Mouse (Mus musculus) MEL (cell line): ENCODE measurements at regions not wholly inside any gene's neighbourhood (a gene's known extent, or its start where the extent isn't known, plus 50 kb on each side); places are given as distances from the start of the nearest gene placed in this dataset.

Experiments
- CHD1 ChIP-seq: IDR thresholded peaks from 2 replicates; pipeline ENCODE4 v1.6.1; 2012; ENCODE audit warnings: low read depth, mild to moderate bottlenecking, inconsistent platforms, low read length, improper control_type of control experiment
- CHD2 ChIP-seq: IDR thresholded peaks from 2 replicates; pipeline ENCODE4 v1.6.1; 2011; ENCODE audit warnings: low read length, improper control_type of control experiment
- CTCF ChIP-seq, 3 experiments: IDR thresholded peaks in 2 of 3; conservative IDR thresholded peaks in 1 of 3; 2 replicates each; pipeline ENCODE4 v1.5.1; 2011 to 2012; ENCODE audit warnings: low read length in 3 of 3, low read depth in 2 of 3, mild to moderate bottlenecking in 2 of 3, improper control_type of control experiment in 1 of 3, inconsistent platforms in 1 of 3, mixed read lengths in 1 of 3, moderate library complexity in 1 of 3; ENCODE audit not compliant: control insufficient read depth in 1 of 3, insufficient read depth in 1 of 3, poor library complexity in 1 of 3, severe bottlenecking in 1 of 3
- E2F4 ChIP-seq: IDR thresholded peaks from 2 replicates; pipeline ENCODE4 v1.6.1; 2011; ENCODE audit warnings: low read depth, low read length, improper control_type of control experiment, borderline replicate concordance
- ELF1 ChIP-seq: IDR thresholded peaks from 2 replicates; pipeline ENCODE4 v1.6.1; 2014; ENCODE audit warnings: low read depth, mild to moderate bottlenecking, inconsistent platforms, low read length, improper control_type of control experiment, moderate library complexity
- EP300 ChIP-seq, 2 experiments: IDR thresholded peaks; 2 replicates each; pipeline ENCODE4 v1.6.1; 2011; ENCODE audit warnings: improper control_type of control experiment in 2 of 2, low read length in 2 of 2, low read depth in 1 of 2, mild to moderate bottlenecking in 1 of 2
- ETS1 ChIP-seq: IDR thresholded peaks from 2 replicates; pipeline ENCODE4 v1.6.1; 2012; ENCODE audit warnings: low read depth, mild to moderate bottlenecking, inconsistent platforms, low read length, improper control_type of control experiment, moderate library complexity
- MAX ChIP-seq: IDR thresholded peaks from 2 replicates; pipeline ENCODE4 v1.6.1; 2011; ENCODE audit warnings: low read length, improper control_type of control experiment
- MEF2A ChIP-seq: IDR thresholded peaks from 2 replicates; pipeline ENCODE4 v1.6.1; 2014; ENCODE audit warnings: low read depth, mild to moderate bottlenecking, inconsistent platforms, low read length, improper control_type of control experiment; ENCODE audit not compliant: poor library complexity, insufficient replicate concordance, severe bottlenecking; ENCODE audit errors: extremely low read depth
- POLR2A ChIP-seq, 2 experiments: IDR thresholded peaks; 2 replicates each; pipeline ENCODE4 v1.6.1; 2011 to 2012; ENCODE audit warnings: low read length in 2 of 2, mild to moderate bottlenecking in 2 of 2, control low read depth in 1 of 2, improper control_type of control experiment in 1 of 2, low read depth in 1 of 2, moderate library complexity in 1 of 2; ENCODE audit not compliant: control insufficient read depth in 1 of 2, insufficient read depth in 1 of 2, poor library complexity in 1 of 2
- USF2 ChIP-seq, 2 experiments: IDR thresholded peaks; 2 replicates each; pipeline ENCODE4 v1.6.1; 2011 to 2012; ENCODE audit warnings: improper control_type of control experiment in 2 of 2, low read length in 2 of 2, borderline replicate concordance in 1 of 2, inconsistent platforms in 1 of 2, low read depth in 1 of 2, mild to moderate bottlenecking in 1 of 2; ENCODE audit not compliant: insufficient read depth in 1 of 2
- ZKSCAN1 ChIP-seq: IDR thresholded peaks from 2 replicates; pipeline ENCODE4 v1.6.1; 2012; ENCODE audit warnings: low read depth, mild to moderate bottlenecking, inconsistent platforms, low read length, improper control_type of control experiment, moderate library complexity
- ZNF384 ChIP-seq: IDR thresholded peaks from 2 replicates; pipeline ENCODE4 v1.6.1; 2012; ENCODE audit warnings: low read depth, mild to moderate bottlenecking, inconsistent platforms, low read length, improper control_type of control experiment

DNA sequence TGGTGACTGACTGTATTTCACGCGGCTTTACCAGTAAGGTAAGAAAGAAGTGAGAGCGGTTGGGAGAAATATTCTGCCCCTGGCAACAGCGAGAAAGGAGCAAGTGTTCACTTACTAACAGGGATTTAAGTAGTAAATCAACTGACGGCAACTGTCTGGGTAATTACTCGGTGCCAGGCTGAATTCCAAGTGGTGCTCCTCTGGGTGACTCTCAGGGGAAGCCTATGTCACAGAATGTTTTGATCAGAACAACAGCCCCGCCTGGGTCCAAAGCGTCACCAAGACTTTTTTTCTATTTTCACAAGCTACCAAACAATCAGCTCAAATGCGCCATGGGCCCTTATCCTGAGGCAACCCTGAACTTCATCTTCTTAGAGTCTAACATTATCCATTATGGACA, 100.4 kb upstream of the Rmdn2 start:
- TF ChIP-seq ELF1 (no peak), CTCF (IDR thresholded peaks at IDR 0.05 in 2 of 3, conservative IDR thresholded peaks at IDR 0.05 in 1 of 3; ENCODE audit: control insufficient read depth in 1 of 3, insufficient read depth in 1 of 3, low read depth in 2 of 3, low read length in 3 of 3, poor library complexity in 1 of 3, severe bottlenecking in 1 of 3) (no peak), POLR2A (IDR thresholded peaks at IDR 0.05; ENCODE audit: control insufficient read depth in 1 of 2, insufficient read depth in 1 of 2, low read depth in 1 of 2, low read length in 2 of 2, poor library complexity in 1 of 2) (no peak), CHD2 (no peak), E2F4 (no peak), ZKSCAN1 (no peak), EP300 (IDR thresholded peaks at IDR 0.05; ENCODE audit: low read depth in 1 of 2, low read length in 2 of 2) (no peak), USF2 (IDR thresholded peaks at IDR 0.05; ENCODE audit: borderline replicate concordance in 1 of 2, insufficient read depth in 1 of 2, low read depth in 1 of 2, low read length in 2 of 2) (no peak), ETS1 (no peak), MEF2A (no peak), ZNF384 (no peak), CHD1 (no peak), MAX (no peak)
